Mouse (Mus musculus) neural tube, embryonic 12.5 days (tissue): ENCODE measurements around the gene Slc41a1. TPM values are rescaled to one million over a fixed set of nuclear protein-coding genes. Genes with fewer than 3 reads are reported as not detected.

Source experiments
- ATAC-seq: fragments of 200-750 bp; cut with Nextera tagmentation; 2 replicates; pipeline ENCODE4 v1.8.0; 2017; ENCODE audit warnings: low read depth, mild to moderate bottlenecking, moderate TSS enrichment, moderate library complexity; ENCODE audit not compliant: low FRiP score
- H3K27ac ChIP-seq: fragments of 300-500 bp; sonication (generic); 2 replicates; pipeline ENCODE4 v1.5.1; 2016
- H3K27me3 ChIP-seq: fragments of 300-500 bp; sonication (generic); replicated peaks from 2 replicates; pipeline ENCODE4 v1.6.1; 2016; ENCODE audit warnings: mild to moderate bottlenecking
- H3K36me3 ChIP-seq: fragments of 300-500 bp; sonication (generic); 2 replicates; pipeline ENCODE4 v1.6.1; 2016; ENCODE audit warnings: mild to moderate bottlenecking
- H3K4me1 ChIP-seq: fragments of 300-500 bp; sonication (generic); 2 replicates; pipeline ENCODE4 v1.6.1; 2016
- H3K4me2 ChIP-seq: fragments of 300-500 bp; sonication (generic); replicated peaks from 2 replicates; pipeline ENCODE4 v1.6.1; 2016; ENCODE audit warnings: mild to moderate bottlenecking
- H3K4me3 ChIP-seq: fragments of 300-500 bp; sonication (generic); 2 replicates; pipeline ENCODE4 v1.5.1; 2016
- H3K9ac ChIP-seq: fragments of 300-500 bp; sonication (generic); 2 replicates; pipeline ENCODE4 v1.6.1; 2016; ENCODE audit warnings: mild to moderate bottlenecking
- H3K9me3 ChIP-seq: fragments of 300-500 bp; sonication (generic); 2 replicates; pipeline ENCODE4 v1.6.1; 2016; ENCODE audit warnings: mild to moderate bottlenecking
- WGBS: fragments of 180-500 bp; shearing (Covaris S2); methylation state at CpG from one replicate; pipeline ENCODE4 v1.1.7; 2016; 5-methylcytosine and 5-hydroxymethylcytosine counted together
- polyA plus RNA-seq: library from polyadenylated mRNA; unstranded; fragments of >200 nt; fragmentation: Nextera tagmentation; extraction: Ambion mirVana; gene quantifications from 2 replicates; pipeline ENCODE4 v1.2.1, GENCODE M21; 2016

Gene Slc41a1
- polyA plus RNA-seq: 11.3 and 11.4 TPM in 2 replicates

GRCm38 (mm10) chr1:131827207-131827786 is at the start of gene Slc41a1:
TSS of gene Slc41a1 (plus strand) at chr1:131827493.
- ATAC-seq: peak; percentile 75
- Histone ChIP-seq H3K9me3 (no peaks in the 10 kb centered on the region), H3K4me3 (peak within 1 kb of the TSS; percentile 70), H3K4me2 (peak within 1 kb of the TSS; percentile 82), H3K9ac (peak within 1 kb of the TSS; percentile 76), H3K4me1 (peaks cover 24% of the 10 kb centered on the region), H3K36me3 (peaks cover 14% of the 10 kb centered on the region; the same call in 1 of the 2 replicates), H3K27me3 (no peaks in the 10 kb centered on the region), H3K27ac (peak within 1 kb of the TSS; percentile 32; the same call in 1 of the 2 replicates)
- WGBS: 3% methylated on average over 25 of the region's 25 CpGs

DNA sequence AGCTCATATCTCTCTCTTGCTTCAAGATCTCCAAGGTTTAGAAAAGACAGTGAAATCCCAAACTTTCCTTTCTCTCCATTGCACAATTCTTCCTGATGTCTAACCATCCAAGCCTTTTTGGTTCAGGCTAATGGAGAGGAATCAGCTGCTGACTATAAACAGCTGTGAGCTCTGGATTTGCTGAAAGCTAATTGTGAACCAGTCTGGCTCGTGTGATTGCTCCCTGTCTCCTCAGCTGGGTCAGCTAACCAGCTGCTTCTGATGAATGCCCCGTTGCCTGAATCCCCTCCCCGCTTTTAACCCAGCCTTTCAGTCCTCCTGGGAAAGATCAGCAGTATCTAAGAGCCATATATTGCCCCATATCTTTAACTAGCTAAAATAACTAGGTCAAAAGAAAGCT is 32.7 kb upstream of the Slc41a1 start:
- Histone ChIP-seq H3K4me2 (no peak overlapping the region), H3K4me3 (no peak overlapping the region), H3K36me3 (no peaks in the 10 kb centered on the region), H3K9me3 (no peaks in the 10 kb centered on the region), H3K27me3 (no peaks in the 10 kb centered on the region), H3K4me1 (peaks cover 6% of the 10 kb centered on the region; the same call in 1 of the 2 replicates), H3K27ac (no peak overlapping the region), H3K9ac (no peak overlapping the region)
- ATAC-seq: no peak
- WGBS: 29% methylated on average over 3 of the region's 3 CpGs

- Histone ChIP-seq H3K36me3 (no peaks in the 10 kb centered on the region), H3K4me1 (peaks cover 6% of the 10 kb centered on the region; the same call in 1 of the 2 replicates), H3K4me3 (no peak overlapping the region), H3K9ac (no peak overlapping the region), H3K4me2 (no peak overlapping the region), H3K9me3 (no peaks in the 10 kb centered on the region), H3K27me3 (no peaks in the 10 kb centered on the region), H3K27ac (no peak overlapping the region)
- ATAC-seq: no peak
- 85% methylated on average over 3 of the region's 3 CpGs for WGBS
Observed at GRCm38 (mm10) chr1:131795171-131795570, 32.1 kb upstream of the Slc41a1 start.

DNA sequence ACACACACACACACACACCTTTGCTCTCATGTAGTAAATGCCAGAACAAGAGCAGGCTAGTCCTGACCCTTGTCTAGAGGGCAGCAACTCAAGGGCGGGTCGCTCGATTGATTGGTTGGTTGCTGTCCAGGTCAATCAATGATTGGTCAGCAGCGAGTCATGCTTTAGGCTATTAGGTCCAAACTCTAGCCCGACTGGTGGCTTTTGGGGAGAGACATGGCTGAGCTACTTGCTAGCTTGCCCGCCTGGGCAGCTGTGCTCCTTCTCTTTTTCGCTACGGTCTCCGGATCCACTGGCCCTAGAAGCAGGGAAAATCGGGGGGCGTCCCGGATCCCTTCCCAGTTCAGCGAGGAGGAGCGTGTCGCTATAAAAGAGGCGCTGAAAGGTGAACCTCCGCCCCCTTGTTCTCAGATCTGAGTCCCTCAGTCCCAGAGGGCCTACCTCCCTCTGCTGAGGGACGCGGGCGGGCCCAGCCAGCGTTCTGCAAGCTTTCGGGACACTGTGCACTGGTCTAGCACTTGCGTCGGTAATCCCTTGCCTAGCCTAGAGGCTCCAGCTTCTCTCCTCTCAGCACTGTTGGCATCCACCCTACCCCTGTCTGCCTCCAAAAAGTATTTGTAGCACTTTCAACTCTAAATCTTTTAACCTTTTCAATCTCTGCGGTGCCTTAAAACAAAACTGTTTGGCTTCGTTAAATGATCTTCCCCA is 29.9 kb upstream of the Slc41a1 start, which contains the start of gene Pm20d1:
TSS of gene Pm20d1 (plus strand) at position 180 of the 708 bp plus-strand sequence.
- Histone ChIP-seq H3K27ac (no peak within 1 kb of the TSS), H3K4me3 (peak within 1 kb of the TSS; percentile 12), H3K9me3 (no peaks in the 10 kb centered on the region), H3K4me1 (peaks cover 6% of the 10 kb centered on the region; the same call in 1 of the 2 replicates), H3K4me2 (peak within 1 kb of the TSS; percentile 58), H3K9ac (peak within 1 kb of the TSS; percentile 33; the same call in 1 of the 2 replicates), H3K27me3 (no peaks in the 10 kb centered on the region), H3K36me3 (no peaks in the 10 kb centered on the region)
- ATAC-seq: no peak
- 6% methylated on average over 26 of the region's 26 CpGs for WGBS

- H3K4me1 ChIP-seq: peaks cover 6% of the 10 kb centered on the region; the same call in 1 of the 2 replicates
- no peaks in the 10 kb centered on the region for H3K36me3 ChIP-seq
- H3K27ac ChIP-seq: no peak overlapping the region
- no peaks in the 10 kb centered on the region for H3K9me3 ChIP-seq
- no peaks in the 10 kb centered on the region for H3K27me3 ChIP-seq
- ATAC-seq: no peak
- H3K4me2 ChIP-seq: no peak overlapping the region
- 31% methylated on average over 1 of the region's 1 CpGs for WGBS
- H3K9ac ChIP-seq: no peak overlapping the region
- H3K4me3 ChIP-seq: no peak overlapping the region
Observed at GRCm38 (mm10) chr1:131800001-131800400, 27.3 kb upstream of the Slc41a1 start.

DNA sequence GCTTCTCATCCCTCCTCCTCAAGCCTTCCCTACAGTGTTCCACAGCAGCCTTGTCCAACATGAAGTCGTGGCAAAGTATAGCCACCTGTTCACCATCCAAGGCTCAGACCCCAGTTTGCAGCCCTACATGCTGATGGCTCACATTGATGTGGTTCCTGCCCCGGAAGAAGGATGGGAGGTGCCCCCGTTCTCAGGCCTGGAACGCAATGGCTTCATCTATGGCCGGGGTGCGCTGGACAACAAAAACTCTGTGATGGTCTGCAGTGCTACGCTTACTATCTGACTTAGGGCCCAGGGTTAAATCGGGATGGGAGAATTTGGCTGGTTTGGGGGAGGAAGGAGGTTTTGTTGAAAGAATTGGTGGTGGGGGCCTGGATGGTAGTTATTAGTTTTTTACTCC is 26.2 kb upstream of the Slc41a1 start:
- H3K27ac ChIP-seq: no peak overlapping the region
- H3K9ac ChIP-seq: no peak overlapping the region
- 95% methylated on average over 8 of the region's 8 CpGs for WGBS
- H3K4me1 ChIP-seq: peaks cover 6% of the 10 kb centered on the region; the same call in 1 of the 2 replicates
- no peaks in the 10 kb centered on the region for H3K9me3 ChIP-seq
- no peaks in the 10 kb centered on the region for H3K36me3 ChIP-seq
- H3K4me2 ChIP-seq: no peak overlapping the region
- no peak overlapping the region for H3K4me3 ChIP-seq
- H3K27me3 ChIP-seq: no peaks in the 10 kb centered on the region
- ATAC-seq: no peak

DNA sequence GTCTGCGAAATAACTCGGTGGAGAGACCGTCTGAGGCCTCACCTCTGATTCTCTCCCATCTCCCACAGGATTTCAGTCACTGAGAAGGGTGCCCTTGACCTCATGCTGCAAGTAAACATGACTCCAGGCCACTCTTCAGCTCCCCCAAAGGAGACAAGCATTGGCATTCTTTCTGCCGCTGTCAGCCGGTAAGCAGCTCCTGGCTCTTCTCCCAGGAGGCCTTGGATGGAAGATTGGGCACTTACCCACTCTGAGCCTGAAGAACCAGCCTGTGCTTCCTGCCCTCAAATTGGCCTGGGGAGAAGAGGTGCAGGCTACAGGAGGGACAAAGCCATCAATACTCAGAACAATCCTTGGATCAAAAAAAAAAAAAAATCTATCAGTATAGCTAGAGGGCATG is 24.6 kb upstream of the Slc41a1 start:
- WGBS: 88% methylated on average over 5 of the region's 5 CpGs
- H3K4me2 ChIP-seq: no peak overlapping the region
- ATAC-seq: no peak

DNA sequence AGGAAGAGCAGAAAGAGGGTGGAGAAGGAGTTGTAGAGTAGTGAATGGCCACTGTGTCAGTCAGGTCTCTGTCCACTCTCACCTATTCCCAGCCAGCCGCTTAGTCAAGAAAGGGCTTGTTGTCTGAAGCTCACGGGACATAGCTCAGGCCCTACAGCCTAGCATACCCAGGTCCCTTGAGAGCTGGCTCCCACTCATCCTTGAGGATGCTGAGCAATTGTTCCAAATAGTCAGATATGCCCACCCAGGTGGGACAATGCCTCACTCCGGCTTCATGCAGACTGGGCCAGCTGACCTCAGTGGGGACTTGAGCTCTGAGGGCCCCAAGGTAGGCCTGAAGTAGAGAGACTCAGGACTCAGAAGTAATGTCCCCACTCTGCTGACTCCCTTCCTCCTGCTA is 23.1 kb upstream of the Slc41a1 start:
- 88% methylated on average over 3 of the region's 3 CpGs for WGBS
- no peak for ATAC-seq
- H3K4me2 ChIP-seq: no peak overlapping the region
- no peaks in the 10 kb centered on the region for H3K4me1 ChIP-seq
- no peaks in the 10 kb centered on the region for H3K9me3 ChIP-seq
- H3K4me3 ChIP-seq: no peak overlapping the region
- no peak overlapping the region for H3K9ac ChIP-seq
- H3K27ac ChIP-seq: no peak overlapping the region
- H3K27me3 ChIP-seq: no peaks in the 10 kb centered on the region
- no peaks in the 10 kb centered on the region for H3K36me3 ChIP-seq

More for the DNA sequence above, 24.6 kb upstream of the Slc41a1 start:
- no peaks in the 10 kb centered on the region for H3K36me3 ChIP-seq
- H3K9me3 ChIP-seq: no peaks in the 10 kb centered on the region
- H3K9ac ChIP-seq: no peak overlapping the region
- no peak overlapping the region for H3K4me3 ChIP-seq
- H3K27ac ChIP-seq: no peak overlapping the region
- peaks cover under 1% of the 10 kb centered on the region; the same call in 1 of the 2 replicates for H3K4me1 ChIP-seq
- no peaks in the 10 kb centered on the region for H3K27me3 ChIP-seq

- Histone ChIP-seq H3K9ac (no peak overlapping the region), H3K4me2 (no peak overlapping the region), H3K27ac (no peak overlapping the region), H3K4me1 (no peaks in the 10 kb centered on the region), H3K36me3 (no peaks in the 10 kb centered on the region), H3K9me3 (no peaks in the 10 kb centered on the region), H3K4me3 (no peak overlapping the region), H3K27me3 (no peaks in the 10 kb centered on the region)
- 83% methylated on average over 1 of the region's 1 CpGs for WGBS
- no peak for ATAC-seq
Observed at GRCm38 (mm10) chr1:131808986-131809385, 18.3 kb upstream of the Slc41a1 start.

GRCm38 (mm10) chr1:131809651-131810050 is 17.6 kb upstream of the Slc41a1 start:
- no peak for ATAC-seq
- 59% methylated on average over 2 of the region's 2 CpGs for WGBS
- no peaks in the 10 kb centered on the region for H3K9me3 ChIP-seq

GRCm38 (mm10) chr1:131811393-131811792 is 15.9 kb upstream of the Slc41a1 start:
- 96% methylated on average over 1 of the region's 1 CpGs for WGBS
- Histone ChIP-seq H3K27ac (no peak overlapping the region), H3K4me2 (no peak overlapping the region), H3K9ac (no peak overlapping the region), H3K36me3 (no peaks in the 10 kb centered on the region), H3K4me1 (no peaks in the 10 kb centered on the region), H3K9me3 (no peaks in the 10 kb centered on the region), H3K27me3 (no peaks in the 10 kb centered on the region), H3K4me3 (no peak overlapping the region)
- ATAC-seq: no peak

More at GRCm38 (mm10) chr1:131809651-131810050, 17.6 kb upstream of the Slc41a1 start:
- H3K36me3 ChIP-seq: no peaks in the 10 kb centered on the region
- no peaks in the 10 kb centered on the region for H3K27me3 ChIP-seq
- H3K9ac ChIP-seq: no peak overlapping the region
- H3K4me3 ChIP-seq: no peak overlapping the region
- no peak overlapping the region for H3K4me2 ChIP-seq
- no peak overlapping the region for H3K27ac ChIP-seq
- no peaks in the 10 kb centered on the region for H3K4me1 ChIP-seq

GRCm38 (mm10) chr1:131812006-131812405 is 15.3 kb upstream of the Slc41a1 start:
- no peaks in the 10 kb centered on the region for H3K27me3 ChIP-seq
- 73% methylated on average over 9 of the region's 9 CpGs for WGBS
- H3K4me2 ChIP-seq: no peak overlapping the region
- no peaks in the 10 kb centered on the region for H3K36me3 ChIP-seq
- no peak overlapping the region for H3K4me3 ChIP-seq
- no peak overlapping the region for H3K27ac ChIP-seq
- ATAC-seq: no peak
- H3K9ac ChIP-seq: no peak overlapping the region
- H3K9me3 ChIP-seq: no peaks in the 10 kb centered on the region
- no peaks in the 10 kb centered on the region for H3K4me1 ChIP-seq
